Mouse (Mus musculus) heart, embryonic 12.5 days (tissue): ENCODE results near the gene Glb1l. TPM values are rescaled to one million over a fixed set of nuclear protein-coding genes. Genes with fewer than 3 reads are reported as not detected.
A peak's percentile ranks its signal among the peaks of the same experiment; 100 is the strongest.

Experiments used
- ATAC-seq: fragments of 200-750 bp; cut with Nextera tagmentation; 2 replicates; pipeline ENCODE4 v1.8.0; 2017; ENCODE audit warnings: moderate TSS enrichment, moderate library complexity; ENCODE audit not compliant: insufficient number of reproducible peaks, low FRiP score
- H3K27ac ChIP-seq: fragments of 300-500 bp; sonication (generic); 2 replicates; pipeline ENCODE4 v1.5.1; 2016; ENCODE audit warnings: mild to moderate bottlenecking, moderate library complexity; ENCODE audit not compliant: poor library complexity, severe bottlenecking
- H3K27me3 ChIP-seq: fragments of 300-500 bp; sonication (generic); replicated peaks from 2 replicates; pipeline ENCODE4 v1.6.1; 2016; ENCODE audit warnings: mild to moderate bottlenecking, moderate library complexity
- H3K36me3 ChIP-seq: fragments of 300-500 bp; sonication (generic); 2 replicates; pipeline ENCODE4 v1.6.1; 2016; ENCODE audit warnings: mild to moderate bottlenecking, moderate library complexity
- H3K4me1 ChIP-seq: fragments of 300-500 bp; sonication (generic); replicated peaks from 2 replicates; pipeline ENCODE4 v1.6.1; 2016; ENCODE audit warnings: mild to moderate bottlenecking
- H3K4me2 ChIP-seq: fragments of 300-500 bp; sonication (generic); 2 replicates; pipeline ENCODE4 v1.6.1; 2016; ENCODE audit warnings: mild to moderate bottlenecking, moderate library complexity
- H3K4me3 ChIP-seq: fragments of 300-500 bp; sonication (generic); 2 replicates; pipeline ENCODE4 v1.5.1; 2016; ENCODE audit warnings: mild to moderate bottlenecking
- H3K9ac ChIP-seq: fragments of 300-500 bp; sonication (generic); 2 replicates; pipeline ENCODE4 v1.6.1; 2016; ENCODE audit warnings: mild to moderate bottlenecking, moderate library complexity
- H3K9me3 ChIP-seq: fragments of 300-500 bp; sonication (generic); replicated peaks from 2 replicates; pipeline ENCODE4 v1.6.1; 2016; ENCODE audit warnings: mild to moderate bottlenecking, moderate library complexity
- WGBS: fragments of 180-500 bp; shearing (Covaris S2); methylation state at CpG from one replicate; pipeline ENCODE4 v1.1.7; 2016; 5-methylcytosine and 5-hydroxymethylcytosine counted together
- polyA plus RNA-seq: library from polyadenylated mRNA; unstranded; fragments of >200 nt; fragmentation: Nextera tagmentation; extraction: Ambion mirVana; gene quantifications from 2 replicates; pipeline ENCODE4 v1.2.1, GENCODE M21; 2016

Glb1l gene
- polyA plus RNA-seq, 1 experiment from 2014 or later, result 9.6 TPM

GRCm38 (mm10) chr1:75191622-75192402, 18.8 kb downstream of the Glb1l start, which contains the start of the genes Ankzf1 and Atg9a:
Gene Ankzf1, plus strand, starts transcription at chr1:75192151.
Gene Atg9a, minus strand, starts transcription at chr1:75192196.
- under 1% methylated on average over 56 of the region's 56 CpGs for WGBS
- peaks cover 37% of the 10 kb centered on the region for H3K36me3 ChIP-seq

GRCm38 (mm10) chr1:75191258-75191621, 19.4 kb downstream of the Glb1l start:
- 40% methylated on average over 5 of the region's 5 CpGs for WGBS
- peaks cover 37% of the 10 kb centered on the region for H3K36me3 ChIP-seq
- H3K9ac ChIP-seq, result peak overlapping the region; percentile 87
- ATAC-seq, result no peak
- H3K4me3 ChIP-seq, result peak overlapping the region; percentile 85
- H3K9me3 ChIP-seq, result no peaks in the 10 kb centered on the region
- peak overlapping the region; percentile 61 for H3K27ac ChIP-seq
- no peaks in the 10 kb centered on the region for H3K27me3 ChIP-seq
- peaks cover 22% of the 10 kb centered on the region for H3K4me1 ChIP-seq
- peak overlapping the region; percentile 81 for H3K4me2 ChIP-seq

More at GRCm38 (mm10) chr1:75191622-75192402, 18.8 kb downstream of the Glb1l start, which contains the start of the genes Ankzf1 and Atg9a:
- Histone ChIP-seq H3K4me1 (peaks cover 22% of the 10 kb centered on the region), H3K27me3 (no peaks in the 10 kb centered on the region), H3K4me3 (peak within 1 kb of the TSS; percentile 85), H3K4me2 (peak within 1 kb of the TSS; percentile 81), H3K27ac (peak within 1 kb of the TSS; percentile 90), H3K9ac (peak within 1 kb of the TSS; percentile 87), H3K9me3 (no peaks in the 10 kb centered on the region)
- peak; percentile 98 for ATAC-seq

DNA sequence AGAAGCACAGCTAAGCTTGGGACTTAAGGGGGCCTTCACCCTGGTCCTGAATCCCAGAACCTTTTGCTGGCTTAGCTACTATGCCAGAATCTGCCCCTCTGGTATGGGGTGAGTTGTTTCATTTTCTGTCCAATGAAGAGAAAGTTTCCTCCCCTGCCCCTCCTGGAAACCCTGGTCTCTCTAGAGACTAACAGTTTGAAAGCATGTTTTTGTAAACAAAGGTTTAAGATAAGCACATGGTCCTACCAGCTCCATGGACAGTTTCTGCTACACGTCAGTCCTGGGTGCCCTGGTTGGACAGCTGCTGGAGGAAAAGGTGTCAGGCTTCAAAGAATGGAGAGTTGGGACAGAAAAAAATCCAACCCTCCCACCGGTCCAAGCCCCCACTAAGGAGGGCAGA, 20.0 kb downstream of the Glb1l start:
- H3K36me3 ChIP-seq, result peaks cover 37% of the 10 kb centered on the region
- peak overlapping the region; percentile 81 for H3K4me2 ChIP-seq
- peak; percentile 59 for ATAC-seq
- H3K4me1 ChIP-seq, result peaks cover 22% of the 10 kb centered on the region
- 24% methylated on average over 2 of the region's 2 CpGs for WGBS
- H3K27me3 ChIP-seq, result no peaks in the 10 kb centered on the region
- no peaks in the 10 kb centered on the region for H3K9me3 ChIP-seq
- H3K4me3 ChIP-seq, result peak overlapping the region; percentile 85
- H3K27ac ChIP-seq, result peak overlapping the region; percentile 28
- H3K9ac ChIP-seq, result peak overlapping the region; percentile 87

DNA sequence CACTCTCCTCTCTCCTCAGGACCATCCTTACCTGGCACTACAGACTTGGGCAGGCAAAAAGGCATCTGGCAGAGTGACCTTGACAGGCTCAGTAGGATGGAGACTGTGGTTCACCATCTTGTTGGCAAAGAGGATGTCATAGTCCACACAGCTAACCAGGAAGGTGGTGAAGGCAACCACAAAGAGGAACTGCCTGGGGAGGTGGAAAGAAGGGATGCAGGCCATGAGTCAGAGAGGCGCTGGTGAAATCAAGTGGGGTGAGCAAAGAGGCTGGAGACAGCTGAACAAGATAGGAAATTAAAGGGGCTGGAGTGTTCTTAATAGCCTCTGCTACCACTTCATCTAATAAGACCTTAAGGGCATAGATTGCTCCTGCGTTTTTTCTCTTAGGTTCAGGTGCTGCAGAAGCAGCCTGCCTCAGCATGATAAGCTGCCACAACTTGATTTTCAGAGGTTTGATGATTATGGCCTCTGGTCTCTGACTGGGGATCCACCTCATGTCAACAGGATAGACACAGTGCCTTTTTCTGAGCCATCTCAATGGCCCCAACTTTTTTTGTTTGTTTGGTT, 22.6 kb downstream of the Glb1l start:
- 74% methylated on average over 2 of the region's 2 CpGs for WGBS
- H3K9me3 ChIP-seq, result no peaks in the 10 kb centered on the region

DNA sequence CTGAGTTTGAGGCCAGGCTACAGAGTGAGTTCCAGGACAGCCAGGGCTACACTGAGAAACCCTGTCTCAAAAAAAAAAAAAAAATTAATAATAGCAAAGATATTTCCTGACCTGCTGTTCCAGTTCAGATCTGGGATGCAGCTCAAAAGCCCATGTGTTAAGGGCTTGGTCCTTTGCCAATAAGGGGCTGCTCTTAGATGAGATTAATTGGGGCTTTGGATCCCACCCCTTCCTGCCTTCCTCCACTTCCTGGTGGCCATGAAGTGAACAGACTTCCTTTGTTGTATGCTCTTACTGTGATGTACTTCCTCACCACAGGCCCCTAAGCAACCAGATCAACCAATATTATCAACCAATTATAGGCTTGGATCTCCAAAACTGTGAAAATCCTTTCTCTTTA, 23.5 kb downstream of the Glb1l start:
- ATAC-seq, result no peak
- Histone ChIP-seq H3K27ac (no peak overlapping the region), H3K4me3 (no peak overlapping the region), H3K9ac (no peak overlapping the region), H3K4me1 (peaks cover 13% of the 10 kb centered on the region), H3K36me3 (peaks cover 62% of the 10 kb centered on the region), H3K27me3 (no peaks in the 10 kb centered on the region), H3K4me2 (no peak overlapping the region), H3K9me3 (no peaks in the 10 kb centered on the region)

More for the DNA sequence above, 22.6 kb downstream of the Glb1l start:
- H3K27ac ChIP-seq, result no peak overlapping the region
- H3K27me3 ChIP-seq, result no peaks in the 10 kb centered on the region
- H3K36me3 ChIP-seq, result peaks cover 53% of the 10 kb centered on the region
- no peak overlapping the region for H3K4me3 ChIP-seq
- peaks cover 14% of the 10 kb centered on the region for H3K4me1 ChIP-seq
- no peak for ATAC-seq
- H3K9ac ChIP-seq, result no peak overlapping the region
- H3K4me2 ChIP-seq, result no peak overlapping the region

DNA sequence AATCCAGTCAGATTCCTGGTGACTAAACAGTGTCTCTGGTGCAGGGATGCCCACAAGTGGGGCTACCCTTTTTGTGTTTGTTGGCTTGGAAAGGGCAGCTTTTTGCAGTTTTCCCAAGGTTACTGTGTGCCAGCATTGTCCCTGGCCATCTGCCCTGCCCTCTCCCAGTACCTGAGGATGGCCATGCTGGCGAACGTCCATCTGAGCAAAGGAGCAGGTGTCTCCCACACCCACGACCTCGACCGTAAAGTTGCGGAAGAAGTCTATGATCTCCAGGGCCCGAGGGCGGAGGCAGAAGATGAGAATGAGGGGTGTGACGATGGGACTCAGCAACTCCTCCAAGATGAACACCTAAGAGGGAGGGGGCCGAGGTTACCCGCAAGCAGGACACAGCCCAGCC, 25.1 kb downstream of the Glb1l start:
- ATAC-seq, result no peak
- H3K27ac ChIP-seq, result no peak overlapping the region
- peaks cover 8% of the 10 kb centered on the region for H3K4me1 ChIP-seq
- H3K9me3 ChIP-seq, result no peaks in the 10 kb centered on the region
- H3K4me3 ChIP-seq, result no peak overlapping the region
- peaks cover 74% of the 10 kb centered on the region for H3K36me3 ChIP-seq
- no peak overlapping the region for H3K4me2 ChIP-seq
- no peaks in the 10 kb centered on the region for H3K27me3 ChIP-seq
- no peak overlapping the region for H3K9ac ChIP-seq
- 88% methylated on average over 11 of the region's 11 CpGs for WGBS

DNA sequence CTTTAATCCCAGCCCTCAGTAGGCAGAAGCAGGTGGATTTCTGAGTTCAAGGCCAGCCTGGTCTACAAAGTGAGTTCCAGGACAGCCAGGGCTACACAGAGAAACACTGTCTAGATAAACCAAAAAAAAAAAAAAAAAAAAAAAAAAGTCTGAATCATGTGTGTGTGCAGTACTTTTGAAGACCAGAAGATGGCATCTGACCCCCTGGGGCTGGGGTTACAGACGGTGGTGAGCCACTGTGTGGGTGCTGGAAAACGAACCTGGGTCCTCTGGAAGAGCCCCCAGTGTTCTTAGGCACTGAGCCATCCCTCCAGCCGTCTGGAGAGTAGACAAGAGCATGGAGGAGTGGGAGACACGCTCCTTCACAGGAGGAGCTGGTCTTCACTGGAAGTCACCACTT, 28.5 kb downstream of the Glb1l start:
- ATAC-seq, result no peak
- Histone ChIP-seq H3K9ac (no peak overlapping the region), H3K4me3 (no peak overlapping the region), H3K9me3 (no peaks in the 10 kb centered on the region), H3K27me3 (no peaks in the 10 kb centered on the region), H3K4me2 (no peak overlapping the region), H3K36me3 (peaks cover 67% of the 10 kb centered on the region), H3K27ac (no peak overlapping the region), H3K4me1 (peaks cover 13% of the 10 kb centered on the region)
- WGBS, result 73% methylated on average over 4 of the region's 4 CpGs

DNA sequence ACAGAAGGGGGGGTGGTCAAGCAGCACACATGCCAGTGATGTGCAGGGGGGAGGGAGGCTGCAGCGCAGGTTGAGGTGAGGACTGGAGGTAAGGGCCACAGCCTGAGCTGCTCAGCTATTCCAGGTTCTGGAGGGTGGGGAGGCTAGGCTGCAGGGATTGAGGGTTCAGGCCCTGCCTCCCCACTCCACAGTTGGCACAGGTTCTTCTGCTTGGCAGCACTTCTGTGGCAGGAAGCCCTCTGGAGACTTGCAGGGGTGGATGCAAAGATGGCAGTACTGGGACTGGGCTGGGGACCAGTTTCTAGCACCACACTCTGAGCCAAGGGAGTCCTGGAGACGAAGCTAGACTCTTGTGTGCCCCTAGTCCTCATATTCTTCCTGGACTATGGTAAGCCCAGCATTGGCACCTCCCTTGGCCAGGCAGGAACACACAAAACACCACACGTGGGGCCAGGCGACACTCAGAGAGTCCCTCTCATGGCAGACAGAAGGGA, 29.2 kb downstream of the Glb1l start:
- Histone ChIP-seq H3K4me3 (no peak overlapping the region), H3K4me1 (peaks cover 13% of the 10 kb centered on the region), H3K4me2 (no peak overlapping the region), H3K27me3 (no peaks in the 10 kb centered on the region), H3K9ac (no peak overlapping the region), H3K9me3 (no peaks in the 10 kb centered on the region), H3K27ac (no peak overlapping the region), H3K36me3 (peaks cover 65% of the 10 kb centered on the region)
- 88% methylated on average over 4 of the region's 4 CpGs for WGBS
- ATAC-seq, result no peak

DNA sequence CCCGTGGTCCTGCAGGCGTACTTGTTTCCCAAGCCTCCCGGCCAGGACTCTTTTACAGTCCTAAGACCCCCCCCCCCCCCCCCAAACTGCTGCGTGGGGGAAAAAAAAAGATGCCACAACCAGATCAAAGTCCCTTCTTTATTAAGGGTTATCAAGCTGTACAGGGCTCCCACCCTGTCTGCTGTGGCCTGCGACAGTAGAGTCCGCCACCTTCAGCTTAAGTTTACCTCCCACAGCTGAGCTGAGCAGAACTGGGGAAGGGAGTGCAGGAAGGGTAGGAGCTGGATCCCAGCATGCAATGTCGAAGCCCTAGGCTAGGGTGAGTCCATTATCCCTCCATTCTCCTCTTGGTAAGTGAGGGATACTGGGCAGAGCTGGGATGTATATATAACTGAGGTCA, 29.9 kb downstream of the Glb1l start:
- Histone ChIP-seq H3K9ac (no peak overlapping the region), H3K4me1 (peaks cover 13% of the 10 kb centered on the region), H3K4me2 (peak overlapping the region; percentile 99), H3K27me3 (no peaks in the 10 kb centered on the region), H3K9me3 (no peaks in the 10 kb centered on the region), H3K36me3 (peaks cover 65% of the 10 kb centered on the region), H3K4me3 (peak overlapping the region; percentile 71), H3K27ac (no peak overlapping the region)
- ATAC-seq, result no peak
- 36% methylated on average over 7 of the region's 7 CpGs for WGBS

GRCm38 (mm10) chr1:75180105-75180590, 30.5 kb downstream of the Glb1l start, which contains the start of gene Abcb6:
Gene Abcb6, minus strand, starts transcription at chr1:75180392.
- Histone ChIP-seq H3K27me3 (no peaks in the 10 kb centered on the region), H3K36me3 (peaks cover 65% of the 10 kb centered on the region), H3K9me3 (no peaks in the 10 kb centered on the region), H3K9ac (peak within 1 kb of the TSS; percentile 83), H3K4me2 (peak within 1 kb of the TSS; percentile 99), H3K4me1 (peaks cover 13% of the 10 kb centered on the region), H3K27ac (peak within 1 kb of the TSS; percentile 64), H3K4me3 (peak within 1 kb of the TSS; percentile 71)
- ATAC-seq, result peak; percentile 90
- WGBS, result 0% methylated on average over 31 of the region's 31 CpGs
